Comparison of ENCODE assay signal across 9 mouse cellular contexts in genomic region chr9:41105201-41105643, GRCm38 (mm10). TPM values are rescaled to one million over a fixed set of nuclear protein-coding genes. Genes with fewer than 3 reads are reported as not detected.
DNase-seq lines count a peak whose midpoint lies in the region; ATAC-seq and TF ChIP-seq lines count a peak whose summit lies in the region.
"Had no signal": no experiment of that assay in that cellular context is flagged by ENCODE, and none has a peak within 500 bp of the region (broad histone marks: within the 10 kb centered on the region; RNA-seq: fewer than 3 reads in every experiment).

No protein-coding gene starts in this region.

- ATAC-seq in heart, embryonic 16.5 days (replicated peaks; ENCODE audit: extremely low read depth, insufficient read depth, low FRiP score): peak; percentile 64; the same call in 1 of the 2 replicates
- no peak for ATAC-seq in frontal cortex, adult (ENCODE audit: low TSS enrichment)

- DNase-seq in left cerebral cortex, postnatal 4 days: peak; percentile 8
- no peak for DNase-seq in left cerebral cortex, adult 2 months (ENCODE audit: extremely low spot score in 1 of 2, low spot score in 2 of 2)
- no peak for DNase-seq in urinary bladder, postnatal 25 days (ENCODE audit: low spot score)
- DNase-seq in urinary bladder, postnatal 36 days (ENCODE audit: low spot score in 2 of 2): no peak
- DNase-seq in urinary bladder, postnatal 10 days (ENCODE audit: low spot score): no peak
- DNase-seq: liver, embryonic 13.5 days had no signal

- H3K9ac ChIP-seq in heart, embryonic 16.5 days (ENCODE audit: low read length): peak overlapping the region; percentile 23
- H3K9ac ChIP-seq: liver, embryonic 13.5 days had no signal

- no peak overlapping the region for H3K4me3 ChIP-seq in left cerebral cortex, adult 2 months
- no peak overlapping the region for H3K4me3 ChIP-seq in heart, embryonic 16.5 days (ENCODE audit: low read length)
- H3K4me3 ChIP-seq in megakaryocyte, embryonic 14.5 days (replicated peaks): peak overlapping the region; percentile 47
- H3K4me3 ChIP-seq: liver, embryonic 13.5 days had no signal

- intact Hi-C loops in left cerebral cortex, postnatal 4 days (cut with DNase I): no loop called here
- intact Hi-C loops in left cerebral cortex, adult 2 months (cut with DNase I): loop anchor here (5.0 kb wide), 1 partner anchor 53 kb away; no protein-coding TSS in a partner anchor

- TF ChIP-seq CTCF in left cerebral cortex, adult 2 months (IDR thresholded peaks at IDR 0.05): no peak

- H3K4me1 ChIP-seq in heart, embryonic 16.5 days (ENCODE audit: control insufficient read depth, insufficient read depth, low read length): peaks cover 54% of the 10 kb centered on the region
- H3K4me1 ChIP-seq in megakaryocyte, embryonic 14.5 days: peaks cover 98% of the 10 kb centered on the region

- no peak overlapping the region for H3K4me2 ChIP-seq in heart, embryonic 16.5 days (ENCODE audit: low read depth, low read length)
- H3K4me2 ChIP-seq: liver, embryonic 13.5 days had no signal

- no peaks in the 10 kb centered on the region for H3K27me3 ChIP-seq in heart, embryonic 16.5 days (ENCODE audit: control insufficient read depth, insufficient read depth, low read length)
- no peaks in the 10 kb centered on the region for H3K27me3 ChIP-seq in megakaryocyte, embryonic 14.5 days (replicated peaks)

- no peaks in the 10 kb centered on the region for H3K36me3 ChIP-seq in heart, embryonic 16.5 days (ENCODE audit: control insufficient read depth, insufficient read depth)
- peaks cover 97% of the 10 kb centered on the region for H3K36me3 ChIP-seq in megakaryocyte, embryonic 14.5 days (replicated peaks; ENCODE audit: low read length)
- H3K36me3 ChIP-seq: liver, embryonic 13.5 days had no signal

- 24% methylated on average over 7 of the region's 7 CpGs for WGBS in heart, embryonic 16.5 days

- H3K9me3 ChIP-seq in heart, embryonic 16.5 days (replicated peaks; ENCODE audit: control insufficient read depth, low read length): no peaks in the 10 kb centered on the region
- H3K9me3 ChIP-seq in megakaryocyte, embryonic 14.5 days: no peaks in the 10 kb centered on the region
- H3K9me3 ChIP-seq: liver, embryonic 13.5 days had no signal

- no peak overlapping the region for H3K27ac ChIP-seq in left cerebral cortex, adult 2 months
- peak overlapping the region; percentile 58 for H3K27ac ChIP-seq in heart, embryonic 16.5 days (ENCODE audit: low read length)
- H3K27ac ChIP-seq: liver, embryonic 13.5 days had no signal

RNA-seq across cellular contexts. Expression of gene Ubash3b, which starts 56.3 kb away (rescaled TPM):
- 10 to 100 TPM; 24.9 to 29.0 TPM for total RNA-seq in left cerebral cortex, postnatal 4 days (2021)
- total RNA-seq in left cerebral cortex, adult 2 months (2021): 10 to 100 TPM; 23.5 to 26.7 TPM
- 5.7 and 6.1 TPM in 2 replicates for polyA plus RNA-seq in heart, embryonic 16.5 days (2015; fragmentation: Nextera tagmentation; extraction: Ambion mirVana)
- 85.5 and 255 TPM in 2 replicates for polyA plus RNA-seq in megakaryocyte, embryonic 14.5 days (2012; ENCODE audit: insufficient read depth, low replicate concordance)
